Mouse (Mus musculus): ENCODE measurements around the gene Lrmp. TPM values are rescaled to one million over a fixed set of nuclear protein-coding genes. Genes with fewer than 3 reads are reported as not detected.

The Lrmp gene
- polyA plus RNA-seq, 1 experiment = 15.2 TPM

- Histone ChIP-seq H3K4me3 (replicated peaks; ENCODE audit: extremely low read depth, low read depth, low read length) (peak overlapping the region; percentile 84), H3K4me1 (ENCODE audit: control insufficient read depth, insufficient read depth, low read length) (no peaks in the 10 kb centered on the region; the same call in 1 of the 2 replicates)
- no peak for DNase-seq
- TF ChIP-seq POLR2A (IDR thresholded peaks at IDR 0.05; ENCODE audit: borderline replicate concordance, extremely low read depth, low read depth, low read length) (no peak), CTCF (IDR thresholded peaks at IDR 0.05; ENCODE audit: insufficient read depth, low read length) (no peak)
- 29% methylated on average over 8 of the region's 8 CpGs for WGBS
Measured at GRCm38 (mm10) chr6:145210056-145210680, 94.7 kb downstream of the Lrmp start.

- TF ChIP-seq CTCF (IDR thresholded peaks at IDR 0.05; ENCODE audit: insufficient read depth, low read length) (no peak), POLR2A (IDR thresholded peaks at IDR 0.05; ENCODE audit: borderline replicate concordance, extremely low read depth, low read depth, low read length) (peak; percentile 93; the same call in 1 of the 2 replicates)
- WGBS = under 1% methylated on average over 36 of the region's 36 CpGs
- peak; percentile 96 for DNase-seq
- Histone ChIP-seq H3K4me3 (replicated peaks; ENCODE audit: extremely low read depth, low read depth, low read length) (peak within 1 kb of the TSS; percentile 84), H3K4me1 (ENCODE audit: control insufficient read depth, insufficient read depth, low read length) (no peaks in the 10 kb centered on the region; the same call in 1 of the 2 replicates)
Measured at GRCm38 (mm10) chr6:145210816-145211338, 95.4 kb downstream of the Lrmp start, which contains the start of the genes Casc1 and Etfrf1. Casc1 (minus strand) TSS chr6:145211005. Etfrf1 (plus strand) TSS chr6:145211134.

- H3K4me1 ChIP-seq (ENCODE audit: control insufficient read depth, insufficient read depth, low read length) = no peaks in the 10 kb centered on the region; the same call in 1 of the 2 replicates
- TF ChIP-seq CTCF (IDR thresholded peaks at IDR 0.05; ENCODE audit: insufficient read depth, low read length) = no peak
- TF ChIP-seq POLR2A (IDR thresholded peaks at IDR 0.05; ENCODE audit: borderline replicate concordance, extremely low read depth, low read depth, low read length) = no peak
- H3K4me3 ChIP-seq (replicated peaks; ENCODE audit: extremely low read depth, low read depth, low read length) = peak overlapping the region; percentile 80
- DNase-seq = no peak
- 3% methylated on average over 21 of the region's 21 CpGs for WGBS
Measured at GRCm38 (mm10) chr6:145211376-145212305, 96.2 kb downstream of the Lrmp start.

- TF ChIP-seq CTCF (IDR thresholded peaks at IDR 0.05; ENCODE audit: insufficient read depth, low read length) (no peak), POLR2A (IDR thresholded peaks at IDR 0.05; ENCODE audit: borderline replicate concordance, extremely low read depth, low read depth, low read length) (no peak)
- Histone ChIP-seq H3K4me1 (ENCODE audit: control insufficient read depth, insufficient read depth, low read length) (no peaks in the 10 kb centered on the region; the same call in 1 of the 2 replicates), H3K4me3 (replicated peaks; ENCODE audit: extremely low read depth, low read depth, low read length) (no peak overlapping the region)
- 66% methylated on average over 2 of the region's 2 CpGs for WGBS
- no peak for DNase-seq
Measured at GRCm38 (mm10) chr6:145213916-145214315, 98.5 kb downstream of the Lrmp start.

- no peak for TF ChIP-seq CTCF (IDR thresholded peaks at IDR 0.05; ENCODE audit: insufficient read depth, low read length)
- no peak for DNase-seq
- Histone ChIP-seq H3K4me3 (replicated peaks; ENCODE audit: extremely low read depth, low read depth, low read length) (no peak overlapping the region), H3K4me1 (ENCODE audit: control insufficient read depth, insufficient read depth, low read length) (no peaks in the 10 kb centered on the region; the same call in 1 of the 2 replicates)
- WGBS = 83% methylated on average over 3 of the region's 3 CpGs
Measured at GRCm38 (mm10) chr6:145215826-145216225, 100.4 kb downstream of the Lrmp start.

GRCm38 (mm10) chr6:145224246-145224645, 108.8 kb downstream of the Lrmp start:
- TF ChIP-seq CTCF (IDR thresholded peaks at IDR 0.05; ENCODE audit: insufficient read depth, low read length) (no peak), POLR2A (IDR thresholded peaks at IDR 0.05; ENCODE audit: borderline replicate concordance, extremely low read depth, low read depth, low read length) (no peak)
- no peak for DNase-seq
- H3K4me1 ChIP-seq (ENCODE audit: control insufficient read depth, insufficient read depth, low read length) = no peaks in the 10 kb centered on the region
- H3K4me3 ChIP-seq (replicated peaks; ENCODE audit: extremely low read depth, low read depth, low read length) = no peak overlapping the region
- WGBS = 89% methylated on average over 6 of the region's 6 CpGs

Other genes starting within 250 kb of the Lrmp start
- gene Bcat1, start 39.5 kb upstream of the Lrmp start, polyA plus RNA-seq (2012; rRNA removed) = 0.10 and 0.21 TPM in 2 replicates
- 3.2 and 4.5 TPM in 2 replicates for gene Casc1, start 95.4 kb downstream of the Lrmp start, polyA plus RNA-seq (2012; rRNA removed)
- 3.7 and 8.3 TPM in 2 replicates for gene Etfrf1, start 95.5 kb downstream of the Lrmp start, polyA plus RNA-seq (2012; rRNA removed)
- 23.2 and 27.7 TPM in 2 replicates for gene Kras, start 134.6 kb downstream of the Lrmp start, polyA plus RNA-seq (2012; rRNA removed)

All from lung, adult 2 months (tissue).